ENCODE assay signal across 38 mouse cellular contexts in genomic region chr7:66090676-66091190, GRCm38 (mm10). TPM values are rescaled to one million over a fixed set of nuclear protein-coding genes. Genes with fewer than 3 reads are reported as not detected.
A peak's percentile ranks its signal among the peaks of the same experiment; 100 is the strongest.
DNase-seq lines count a peak whose midpoint lies in the region; ATAC-seq and TF ChIP-seq lines count a peak whose summit lies in the region.
"Had no signal": no experiment of that assay in that cellular context is flagged by ENCODE, and none has a peak within 500 bp of the region (broad histone marks: within the 10 kb centered on the region; RNA-seq: fewer than 3 reads in every experiment).

No protein-coding gene starts in this region.

- H3K9me3 ChIP-seq in kidney, embryonic 15.5 days (replicated peaks) = no peaks in the 10 kb centered on the region
- H3K9me3 ChIP-seq in ES-Bruce4 (replicated peaks; ENCODE audit: control insufficient read depth, insufficient read depth, low read length, poor library complexity, severe bottlenecking) = no peaks in the 10 kb centered on the region
- H3K9me3 ChIP-seq: embryonic facial prominence, embryonic 10.5 days; embryonic facial prominence, embryonic 13.5 days; forebrain, embryonic 10.5 days; forebrain, embryonic 13.5 days; hindbrain, embryonic 12.5 days; hindbrain, embryonic 15.5 days had no signal

- H3K4me2 ChIP-seq in kidney, embryonic 15.5 days = no peak overlapping the region
- H3K4me2 ChIP-seq: embryonic facial prominence, embryonic 13.5 days; forebrain, embryonic 13.5 days; heart, embryonic 11.5 days; hindbrain, embryonic 12.5 days; hindbrain, embryonic 15.5 days had no signal

- no peak for TF ChIP-seq POLR2A in ES-Bruce4 (IDR thresholded peaks at IDR 0.05; ENCODE audit: insufficient read depth, low read length)

- H3K27me3 ChIP-seq in kidney, embryonic 15.5 days = no peaks in the 10 kb centered on the region
- no peaks in the 10 kb centered on the region for H3K27me3 ChIP-seq in ES-Bruce4 (ENCODE audit: control insufficient read depth, insufficient read depth, low read length, poor library complexity, severe bottlenecking)
- H3K27me3 ChIP-seq: CH12.LX; embryonic facial prominence, embryonic 13.5 days; forebrain, embryonic 13.5 days; hindbrain, embryonic 12.5 days; hindbrain, embryonic 15.5 days had no signal

- H3K9ac ChIP-seq in kidney, embryonic 15.5 days = no peak overlapping the region
- no peak overlapping the region for H3K9ac ChIP-seq in ES-Bruce4 (ENCODE audit: low read depth, poor library complexity, severe bottlenecking)
- H3K9ac ChIP-seq: embryonic facial prominence, embryonic 13.5 days; forebrain, embryonic 13.5 days; hindbrain, embryonic 12.5 days; hindbrain, embryonic 15.5 days had no signal

- no peak overlapping the region for H3K4me3 ChIP-seq in kidney, embryonic 15.5 days (replicated peaks)
- no peak overlapping the region for H3K4me3 ChIP-seq in ES-Bruce4 (ENCODE audit: low read depth, low read length)
- H3K4me3 ChIP-seq: embryonic facial prominence, embryonic 10.5 days; embryonic facial prominence, embryonic 13.5 days; erythroblast, embryonic 14.5 days; forebrain, embryonic 10.5 days; forebrain, embryonic 13.5 days; hindbrain, embryonic 12.5 days; hindbrain, embryonic 15.5 days had no signal

- H3K27ac ChIP-seq in kidney, embryonic 15.5 days = no peak overlapping the region
- no peak overlapping the region for H3K27ac ChIP-seq in ES-Bruce4 (ENCODE audit: insufficient read depth, low read length)
- H3K27ac ChIP-seq: embryonic facial prominence, embryonic 10.5 days; embryonic facial prominence, embryonic 13.5 days; forebrain, embryonic 10.5 days; forebrain, embryonic 13.5 days; hindbrain, embryonic 12.5 days; hindbrain, embryonic 15.5 days had no signal

- peak; percentile 18 for DNase-seq in kidney, adult 18-20 months
- DNase-seq in kidney, adult 9 months = peak; percentile 34
- no peak for DNase-seq in kidney, postnatal 10 days
- DNase-seq in fat pad, adult 2 months (ENCODE audit: extremely low read depth, low read depth, low spot score) = peak; percentile 84
- DNase-seq: adrenal gland, adult 8-10 months; adrenal gland, postnatal 25 days; B cell, adult 2 months; cerebellum, adult 11-12 months; cerebellum, adult 8-10 months; cerebellum, postnatal 10 days; cerebellum, postnatal 36 days; embryo, embryonic 11 days; gastrocnemius, postnatal 10 days; gastrocnemius, postnatal 36 days; heart, adult 11 months had no signal

- WGBS in kidney, embryonic 15.5 days = 88% methylated on average over 11 of the region's 11 CpGs

- peaks cover 66% of the 10 kb centered on the region for H3K36me3 ChIP-seq in kidney, embryonic 15.5 days
- peaks cover 23% of the 10 kb centered on the region for H3K36me3 ChIP-seq in ES-Bruce4 (ENCODE audit: control insufficient read depth, insufficient read depth, low read length, poor library complexity, severe bottlenecking)

- peak; percentile 63; the same call in 1 of the 2 replicates for TF ChIP-seq EP300 in ES-Bruce4 (IDR thresholded peaks at IDR 0.05; ENCODE audit: insufficient read depth, low read depth, low read length)

- no peaks in the 10 kb centered on the region for H3K4me1 ChIP-seq in kidney, embryonic 15.5 days
- H3K4me1 ChIP-seq in ES-Bruce4 (ENCODE audit: control insufficient read depth, insufficient read depth, low read length) = no peaks in the 10 kb centered on the region
- H3K4me1 ChIP-seq: embryonic facial prominence, embryonic 10.5 days; embryonic facial prominence, embryonic 13.5 days; forebrain, embryonic 10.5 days; forebrain, embryonic 13.5 days; hindbrain, embryonic 12.5 days; hindbrain, embryonic 15.5 days had no signal

- no peak for ATAC-seq in kidney, embryonic 15.5 days (replicated peaks; ENCODE audit: low FRiP score)
- no peak for ATAC-seq in granulocyte monocyte progenitor cell, adult 5-6 weeks (replicated peaks; ENCODE audit: poor library complexity, severe bottlenecking)
- ATAC-seq: activated CD4-positive, CD25-positive, alpha-beta regulatory T cell, adult 4 months; forebrain, embryonic 13.5 days had no signal

- no peak for TF ChIP-seq CTCF in ES-Bruce4 (IDR thresholded peaks at IDR 0.05; ENCODE audit: low read depth, low read length)

RNA-seq across cellular contexts. Expression of gene Selenos, which starts 11.3 kb away (rescaled TPM):
- 107 and 117 TPM in 2 replicates for polyA plus RNA-seq in kidney, embryonic 15.5 days (2015; fragmentation: Nextera tagmentation; extraction: Ambion mirVana)
- polyA plus RNA-seq in ES-Bruce4 (2011; ENCODE audit: insufficient read depth, insufficient read length, low read depth, missing spikeins) = 33.3 and 42.9 TPM in 2 replicates
- total RNA-seq in granulocyte monocyte progenitor cell, adult 5-6 weeks (2014; fragmentation: Nextera tagmentation) = 113 and 129 TPM in 2 replicates
- 155 and 185 TPM in 2 replicates for total RNA-seq in granulocyte monocyte progenitor cell, adult 5-6 weeks (2017)

RNA-seq across cellular contexts. Expression of gene Chsy1, which starts 18.6 kb away (rescaled TPM):
- 15.8 and 16.1 TPM in 2 replicates for polyA plus RNA-seq in kidney, embryonic 15.5 days (2015; fragmentation: Nextera tagmentation; extraction: Ambion mirVana)
- 25.8 and 27.6 TPM in 2 replicates for polyA plus RNA-seq in ES-Bruce4 (2011; ENCODE audit: insufficient read depth, insufficient read length, low read depth, missing spikeins)
- total RNA-seq in granulocyte monocyte progenitor cell, adult 5-6 weeks (2014; fragmentation: Nextera tagmentation) = 41.8 and 47.6 TPM in 2 replicates
- total RNA-seq in granulocyte monocyte progenitor cell, adult 5-6 weeks (2017) = 69.2 and 79.4 TPM in 2 replicates

RNA-seq across cellular contexts. Expression of gene Snrpa1, which starts 31.9 kb away (rescaled TPM):
- 184 and 190 TPM in 2 replicates for polyA plus RNA-seq in kidney, embryonic 15.5 days (2015; fragmentation: Nextera tagmentation; extraction: Ambion mirVana)
- 152 and 155 TPM in 2 replicates for polyA plus RNA-seq in ES-Bruce4 (2011; ENCODE audit: insufficient read depth, insufficient read length, low read depth, missing spikeins)
- 137 and 142 TPM in 2 replicates for total RNA-seq in granulocyte monocyte progenitor cell, adult 5-6 weeks (2014; fragmentation: Nextera tagmentation)
- 132 and 144 TPM in 2 replicates for total RNA-seq in granulocyte monocyte progenitor cell, adult 5-6 weeks (2017)

RNA-seq across cellular contexts. Expression of gene Gm45213, which starts 47.3 kb away (rescaled TPM):
- not detected in 2 replicates for polyA plus RNA-seq in kidney, embryonic 15.5 days (2015; fragmentation: Nextera tagmentation; extraction: Ambion mirVana)
- not detected in 2 replicates for polyA plus RNA-seq in ES-Bruce4 (2011; ENCODE audit: insufficient read depth, insufficient read length, low read depth, missing spikeins)
- not detected in 2 replicates for total RNA-seq in granulocyte monocyte progenitor cell, adult 5-6 weeks (2014; fragmentation: Nextera tagmentation)
- not detected in 2 replicates for total RNA-seq in granulocyte monocyte progenitor cell, adult 5-6 weeks (2017)
- total RNA-seq: adrenal gland, adult 8-10 months; adrenal gland, postnatal 25 days; CH12.LX; gastrocnemius, adult 18-20 months; gastrocnemius, postnatal 10 days; gastrocnemius, postnatal 36 days; heart, adult 8-10 months; heart, postnatal 25 days; hematopoietic stem cell, adult 5-6 weeks; MEL had no signal
- polyA plus RNA-seq: activated CD4-positive, CD25-positive, alpha-beta regulatory T cell, adult 4 months; brain, embryonic 14.5 days; cortical plate, adult 2 months; embryonic facial prominence, embryonic 10.5 days; embryonic facial prominence, embryonic 13.5 days; erythroblast, embryonic 14.5 days; forebrain, embryonic 10.5 days; forebrain, embryonic 13.5 days; forebrain, embryonic 16.5 days; heart, embryonic 11.5 days; heart, embryonic 14.5 days; heart, postnatal 0 days; hindbrain, embryonic 12.5 days; hindbrain, embryonic 15.5 days had no signal
